Mouse (Mus musculus) megakaryocyte, embryonic 14.5 days (primary cell): ENCODE data around the gene Rnf150.

Source experiments
- FLI1 ChIP-seq: IDR thresholded peaks from 2 replicates; pipeline ENCODE4 v1.6.1; 2012; ENCODE audit warnings: low read length, inconsistent platforms, mixed read lengths
- GATA1 ChIP-seq: IDR thresholded peaks from 3 replicates; pipeline ENCODE4 v1.6.1; 2012; ENCODE audit warnings: mixed read lengths, low read length, inconsistent platforms, borderline replicate concordance

- TF ChIP-seq FLI1 (no peak), GATA1 (no peak)
Observed at GRCm38 (mm10) chr8:82912282-82912681, 49.1 kb downstream of the Rnf150 start.
